Mouse (Mus musculus) forebrain, postnatal 0 days (tissue): Measurements from ENCODE around the gene Brwd3. TPM values are rescaled to one million over a fixed set of nuclear protein-coding genes. Genes with fewer than 3 reads are reported as not detected.

Source experiments
- ATAC-seq: fragments of 200-750 bp; cut with Nextera tagmentation; 2 replicates; pipeline ENCODE4 v1.8.0; 2017; ENCODE audit warnings: mild to moderate bottlenecking, moderate library complexity
- DNase-seq: peaks from one replicate; pipeline ENCODE4 v3.0.0-alpha.2; 2015
- H3K27ac ChIP-seq: fragments of 300-500 bp; sonication (generic); 2 replicates; pipeline ENCODE4 v1.5.1; 2014; ENCODE audit warnings: low read depth, mild to moderate bottlenecking, antibody characterized with exemption, low read length, moderate library complexity, mixed read lengths
- H3K27me3 ChIP-seq: fragments of 300-500 bp; sonication (generic); 2 replicates; pipeline ENCODE4 v1.6.1; 2014; ENCODE audit warnings: mild to moderate bottlenecking, low read length, mixed read lengths; ENCODE audit not compliant: insufficient read depth
- H3K36me3 ChIP-seq: fragments of 300-500 bp; sonication (generic); 2 replicates; pipeline ENCODE4 v1.6.1; 2014; ENCODE audit warnings: mild to moderate bottlenecking, moderate library complexity; ENCODE audit not compliant: insufficient read depth
- H3K4me1 ChIP-seq: fragments of 300-500 bp; sonication (generic); 2 replicates; pipeline ENCODE4 v1.6.1; 2014; ENCODE audit warnings: antibody characterized with exemption; ENCODE audit not compliant: insufficient read depth
- H3K4me2 ChIP-seq: fragments of 300-500 bp; sonication (generic); 2 replicates; pipeline ENCODE4 v1.6.1; 2014; ENCODE audit warnings: low read depth, mild to moderate bottlenecking, moderate library complexity
- H3K4me3 ChIP-seq: fragments of 300-500 bp; sonication (generic); 2 replicates; pipeline ENCODE4 v1.5.1; 2014; ENCODE audit warnings: low read depth, low read length, mixed read lengths
- H3K9ac ChIP-seq: fragments of 300-500 bp; sonication (generic); 2 replicates; pipeline ENCODE4 v1.6.1; 2014; ENCODE audit warnings: mild to moderate bottlenecking
- H3K9me3 ChIP-seq: fragments of 300-500 bp; sonication (generic); 2 replicates; pipeline ENCODE4 v1.6.1; 2016; ENCODE audit warnings: low read length
- CTCF ChIP-seq: sonication (generic); IDR thresholded peaks from 2 replicates; pipeline ENCODE4 v1.5.1; 2016; ENCODE audit warnings: antibody characterized with exemption, control low read depth, low read depth
- WGBS: fragments of 180-500 bp; shearing (Covaris S2); extraction: QIAGEN DNeasy Blood & Tissue Kit; methylation state at CpG from one replicate; pipeline ENCODE4 v1.1.7; 2014; 5-methylcytosine and 5-hydroxymethylcytosine counted together
- polyA plus RNA-seq: library from polyadenylated mRNA; unstranded; fragments of >200 nt; fragmentation: Nextera tagmentation; extraction: Ambion mirVana; gene quantifications from 2 replicates; pipeline ENCODE4 v1.2.1, GENCODE M21; 2015
- total RNA-seq: library from RNA; depleted of rRNA; stranded (reverse); fragments of >200 nt; gene quantifications from 2 replicates; pipeline ENCODE4 v1.2.3, GENCODE M21; 2014; rRNA removed

Gene Brwd3
- total RNA-seq (5.6 and 6.9 TPM in 2 replicates), polyA plus RNA-seq (1.2 and 2.9 TPM in 2 replicates)

GRCm38 (mm10) chrX:108834090-108834774 lies at the start of gene Brwd3:
Gene Brwd3, minus strand, starts transcription at chrX:108834372.
- DNase-seq (peak; percentile 88), ATAC-seq (peak; percentile 95)
- peak; percentile 47; the same call in 1 of the 2 replicates for TF ChIP-seq CTCF
- no peaks in the 10 kb centered on the region for H3K36me3 ChIP-seq
- H3K4me1 ChIP-seq = no peaks in the 10 kb centered on the region
- H3K27me3 ChIP-seq = no peaks in the 10 kb centered on the region
- H3K9ac ChIP-seq = peak within 1 kb of the TSS; percentile 54
- no peaks in the 10 kb centered on the region for H3K9me3 ChIP-seq
- 23% methylated on average over 32 of the region's 39 CpGs for WGBS
- peak within 1 kb of the TSS; percentile 85 for H3K27ac ChIP-seq
- H3K4me2 ChIP-seq = peak within 1 kb of the TSS; percentile 49
- peak within 1 kb of the TSS; percentile 52 for H3K4me3 ChIP-seq

DNA sequence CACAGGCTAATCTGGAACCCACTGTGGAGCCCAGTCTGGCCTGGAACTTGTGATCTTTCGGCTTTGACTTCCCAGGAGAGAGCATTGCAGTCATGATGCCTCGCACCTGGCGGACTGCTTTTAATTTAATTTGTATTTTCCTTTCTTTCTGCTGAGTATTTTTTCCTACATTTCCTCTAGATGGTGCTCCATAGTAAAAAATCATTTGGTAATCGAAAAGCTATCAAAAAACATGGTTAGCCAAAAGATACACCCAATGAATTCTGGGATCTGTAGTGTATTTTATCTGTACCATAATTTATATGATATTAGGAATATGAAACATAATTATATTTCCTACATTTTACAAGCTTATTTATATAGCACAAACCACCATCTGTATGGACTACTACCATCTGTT lies 28.5 kb upstream of the Brwd3 start:
- DNase-seq (peak; percentile 1), ATAC-seq (no peak; the same call in 1 of the 2 replicates)
- Histone ChIP-seq H3K4me1 (no peaks in the 10 kb centered on the region), H3K9ac (no peak overlapping the region), H3K4me3 (no peak overlapping the region), H3K9me3 (no peaks in the 10 kb centered on the region), H3K27me3 (no peaks in the 10 kb centered on the region), H3K27ac (no peak overlapping the region), H3K4me2 (no peak overlapping the region), H3K36me3 (no peaks in the 10 kb centered on the region)
- peak; percentile 27; the same call in 1 of the 2 replicates for TF ChIP-seq CTCF
- 83% methylated on average over 4 of the region's 4 CpGs for WGBS

- Histone ChIP-seq H3K4me2 (no peak overlapping the region), H3K9ac (no peak overlapping the region), H3K4me3 (no peak overlapping the region), H3K9me3 (no peaks in the 10 kb centered on the region), H3K27me3 (no peaks in the 10 kb centered on the region), H3K36me3 (no peaks in the 10 kb centered on the region), H3K27ac (no peak overlapping the region), H3K4me1 (no peaks in the 10 kb centered on the region)
- ATAC-seq (peak; percentile 53; the same call in 1 of the 2 replicates), DNase-seq (peak; percentile 20)
- TF ChIP-seq CTCF = no peak
- WGBS = 81% methylated on average over 2 of the region's 2 CpGs
These were observed 8.5 kb upstream of the Brwd3 start for GRCm38 (mm10) chrX:108842705-108843104.

DNA sequence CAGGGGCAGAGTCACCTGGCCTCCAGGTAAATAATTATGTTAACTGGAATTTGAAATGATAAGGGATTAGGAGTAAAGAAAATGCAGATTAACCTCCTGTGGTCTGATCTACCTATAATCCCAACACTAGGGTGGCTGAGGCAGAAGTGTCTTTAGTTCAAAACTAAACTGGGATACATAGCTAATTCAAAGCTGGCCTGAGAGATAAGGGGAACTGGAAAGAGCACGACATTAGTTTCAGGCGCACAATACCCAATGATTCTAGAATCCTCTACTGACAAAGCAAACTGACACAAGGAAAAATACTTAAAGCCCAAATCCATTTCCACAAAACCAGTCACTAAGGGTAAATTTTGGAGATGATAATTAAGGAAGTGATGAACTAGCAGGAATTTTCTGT lies 2.2 kb upstream of the Brwd3 start:
- Histone ChIP-seq H3K9me3 (no peaks in the 10 kb centered on the region), H3K4me2 (no peak overlapping the region), H3K9ac (no peak overlapping the region), H3K36me3 (no peaks in the 10 kb centered on the region), H3K4me3 (no peak overlapping the region), H3K4me1 (no peaks in the 10 kb centered on the region), H3K27me3 (no peaks in the 10 kb centered on the region), H3K27ac (no peak overlapping the region)
- 87% methylated on average over 2 of the region's 2 CpGs for WGBS
- ATAC-seq (no peak), DNase-seq (no peak)
- TF ChIP-seq CTCF = no peak

DNA sequence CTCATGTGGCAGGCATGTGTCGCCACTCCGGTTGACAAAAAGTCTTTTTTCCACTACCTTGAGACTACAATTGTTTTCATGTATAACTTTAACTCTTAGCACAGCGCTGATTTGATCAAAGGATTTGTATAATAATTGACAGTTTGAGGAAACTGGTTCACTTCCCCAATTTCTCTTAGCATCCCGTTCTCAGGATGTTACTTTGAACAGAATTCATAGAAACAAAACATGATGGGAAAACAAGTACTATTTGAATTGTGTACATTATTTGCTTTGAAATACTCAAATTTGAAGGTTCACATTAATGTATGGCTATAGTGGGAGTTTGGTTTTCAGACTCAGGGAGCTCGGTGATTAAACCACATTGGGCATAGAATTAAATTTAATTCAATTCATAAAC lies 1.1 kb upstream of the Brwd3 start:
- H3K27ac ChIP-seq = no peak overlapping the region
- no peaks in the 10 kb centered on the region for H3K4me1 ChIP-seq
- H3K9ac ChIP-seq = no peak overlapping the region
- H3K36me3 ChIP-seq = no peaks in the 10 kb centered on the region
- 70% methylated on average over 5 of the region's 5 CpGs for WGBS
- no peaks in the 10 kb centered on the region for H3K9me3 ChIP-seq
- H3K4me2 ChIP-seq = peak overlapping the region; percentile 47; the same call in 1 of the 2 replicates
- H3K27me3 ChIP-seq = no peaks in the 10 kb centered on the region
- no peak for TF ChIP-seq CTCF
- ATAC-seq (no peak), DNase-seq (no peak)
- peak overlapping the region; percentile 52; the same call in 1 of the 2 replicates for H3K4me3 ChIP-seq

- Histone ChIP-seq H3K27ac (peak overlapping the region; percentile 85), H3K27me3 (no peaks in the 10 kb centered on the region), H3K4me3 (peak overlapping the region; percentile 52), H3K9ac (peak overlapping the region; percentile 54), H3K9me3 (no peaks in the 10 kb centered on the region), H3K36me3 (no peaks in the 10 kb centered on the region), H3K4me2 (peak overlapping the region; percentile 49), H3K4me1 (no peaks in the 10 kb centered on the region)
- 19% methylated on average over 21 of the region's 21 CpGs for WGBS
- TF ChIP-seq CTCF = no peak
- DNase-seq = peak; percentile 35
- peak; percentile 17 for ATAC-seq
These were observed 671 bp downstream of the Brwd3 start for GRCm38 (mm10) chrX:108833381-108834020.

- Histone ChIP-seq H3K4me2 (peak overlapping the region; percentile 49), H3K36me3 (no peaks in the 10 kb centered on the region), H3K27ac (peak overlapping the region; percentile 76), H3K27me3 (no peaks in the 10 kb centered on the region), H3K9ac (peak overlapping the region; percentile 54), H3K9me3 (no peaks in the 10 kb centered on the region), H3K4me3 (peak overlapping the region; percentile 52), H3K4me1 (no peaks in the 10 kb centered on the region)
- 19% methylated on average over 13 of the region's 13 CpGs for WGBS
- no peak for TF ChIP-seq CTCF
- ATAC-seq (peak; percentile 83), DNase-seq (peak; percentile 90)
These were observed 1.4 kb downstream of the Brwd3 start for GRCm38 (mm10) chrX:108832674-108833189.
